Mouse (Mus musculus) lung, adult 2 months (tissue): ENCODE data around the gene Emc1. TPM values are rescaled to one million over a fixed set of nuclear protein-coding genes. Genes with fewer than 3 reads are reported as not detected.

ENCODE experiments used
- DNase-seq: peaks from one replicate; pipeline ENCODE4 v3.0.0; 2022
- H3K4me1 ChIP-seq: fragments of 200-500 bp; 2 replicates; pipeline ENCODE4 v1.6.1; 2011; ENCODE audit warnings: low read length; ENCODE audit not compliant: control insufficient read depth, insufficient read depth
- H3K4me3 ChIP-seq: fragments of 200-500 bp; replicated peaks from 2 replicates; pipeline ENCODE3; 2011; ENCODE audit warnings: low read depth, mild to moderate bottlenecking, control low read depth, low read length; ENCODE audit errors: extremely low read depth
- CTCF ChIP-seq: fragments of 200-500 bp; IDR thresholded peaks from 2 replicates; pipeline ENCODE4 v1.5.1; 2011; ENCODE audit warnings: mild to moderate bottlenecking, low read length, control low read depth; ENCODE audit not compliant: insufficient read depth
- POLR2A ChIP-seq: fragments of 200-500 bp; IDR thresholded peaks from 2 replicates; pipeline ENCODE4 v1.6.1; 2011; ENCODE audit warnings: low read depth, mild to moderate bottlenecking, control low read depth, low read length, borderline replicate concordance; ENCODE audit errors: extremely low read depth
- WGBS: fragments of 180-500 bp; shearing (Covaris S2); methylation state at CpG from one replicate; pipeline ENCODE4 v1.1.7; 2018; 5-methylcytosine and 5-hydroxymethylcytosine counted together
- polyA plus RNA-seq: library from polyadenylated mRNA; depleted of rRNA; stranded (reverse); fragments of >200 nt; gene quantifications from 2 replicates; pipeline ENCODE4 v1.2.3, GENCODE M21; 2012; rRNA removed

Emc1 gene
- polyA plus RNA-seq, 1 experiment = 42.7 TPM

GRCm38 (mm10) chr4:139421621-139422020, 69.2 kb downstream of the Emc1 start:
- DNase-seq = no peak
- Histone ChIP-seq H3K4me3 (no peak overlapping the region), H3K4me1 (no peaks in the 10 kb centered on the region)
- 96% methylated on average over 7 of the region's 7 CpGs for WGBS
- no peak for TF ChIP-seq POLR2A

GRCm38 (mm10) chr4:139422409-139422808, 70.0 kb downstream of the Emc1 start:
- H3K4me1 ChIP-seq = no peaks in the 10 kb centered on the region
- TF ChIP-seq POLR2A = no peak
- TF ChIP-seq CTCF = no peak
- DNase-seq = no peak
- 89% methylated on average over 2 of the region's 2 CpGs for WGBS
- H3K4me3 ChIP-seq = no peak overlapping the region

DNA sequence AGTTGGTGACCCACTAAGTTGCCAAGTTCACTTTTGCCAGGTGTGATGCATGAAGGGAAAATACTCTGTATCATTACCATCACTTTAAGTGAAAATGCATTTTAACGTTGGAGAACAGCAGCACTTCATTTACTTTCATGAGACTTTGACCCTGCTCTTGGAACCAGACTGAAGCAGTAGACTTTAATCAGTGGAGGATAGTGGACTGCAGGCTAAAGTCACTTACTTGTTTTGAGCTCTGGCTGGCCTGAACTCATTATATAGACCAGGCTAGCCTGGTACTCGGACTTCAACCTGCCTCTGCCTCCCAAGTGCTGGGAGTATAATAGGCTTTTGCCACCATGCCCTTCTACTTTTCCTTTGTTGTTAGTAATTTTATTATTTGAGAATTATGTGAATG, 70.9 kb downstream of the Emc1 start:
- TF ChIP-seq CTCF (no peak), POLR2A (no peak)
- no peak for DNase-seq
- H3K4me3 ChIP-seq = no peak overlapping the region
- H3K4me1 ChIP-seq = no peaks in the 10 kb centered on the region
- WGBS = 72% methylated on average over 2 of the region's 2 CpGs

Other genes with a start within 250 kb of the Emc1 start
- gene Minos1, start 221.5 kb upstream of the Emc1 start, polyA plus RNA-seq = 29.7 and 37.7 TPM in 2 replicates
- 152 and 172 TPM in 2 replicates for gene Capzb, start 159.7 kb upstream of the Emc1 start, polyA plus RNA-seq
- 28.1 and 34.0 TPM in 2 replicates for gene Pqlc2, start 41.9 kb upstream of the Emc1 start, polyA plus RNA-seq
- 30.9 and 32.4 TPM in 2 replicates for gene Akr7a5, start 41.8 kb upstream of the Emc1 start, polyA plus RNA-seq
- 12.4 and 17.9 TPM in 2 replicates for gene Mrto4, start within 50 bp of the Emc1 start, polyA plus RNA-seq
- gene Ubr4, start within 50 bp of the Emc1 start, polyA plus RNA-seq = 163 and 183 TPM in 2 replicates
- 7.4 and 9.5 TPM in 2 replicates for gene Iffo2, start 178.0 kb downstream of the Emc1 start, polyA plus RNA-seq